Mouse (Mus musculus) MEL (cell line): Measurements from ENCODE around the gene Itgae. TPM values are rescaled to one million over a fixed set of nuclear protein-coding genes. Genes with fewer than 3 reads are reported as not detected.

ENCODE experiments used
- DNase-seq: peaks from one replicate; pipeline ENCODE4 v3.0.0; 2011; ENCODE audit warnings: low read depth, low spot score
- H3K27ac ChIP-seq: 2 replicates; pipeline ENCODE4 v1.5.1; 2012; ENCODE audit warnings: low read depth, mild to moderate bottlenecking, control low read depth, low read length, moderate library complexity; ENCODE audit not compliant: control insufficient read depth
- H3K27me3 ChIP-seq, 2 experiments: fragments of 150-350 bp in 1 of 2; sonication (generic) in 1 of 2; 2 replicates each; pipeline ENCODE4 v1.6.1; 2012; ENCODE audit warnings: low read length in 2 of 2, mild to moderate bottlenecking in 2 of 2, improper control_type of control experiment in 1 of 2, moderate library complexity in 1 of 2; ENCODE audit not compliant: insufficient read depth in 2 of 2, control insufficient read depth in 1 of 2
- H3K36me3 ChIP-seq, 2 experiments: 2 replicates each; pipeline ENCODE4 v1.6.1; 2012 to 2014; ENCODE audit warnings: low read length in 2 of 2, improper control_type of control experiment in 1 of 2, inconsistent platforms in 1 of 2, mild to moderate bottlenecking in 1 of 2; ENCODE audit not compliant: insufficient read depth in 2 of 2, control insufficient read depth in 1 of 2
- H3K4me1 ChIP-seq, 2 experiments: fragments of 150-350 bp in 1 of 2; sonication (generic) in 1 of 2; 2 replicates each; pipeline ENCODE4 v1.6.1; 2012; ENCODE audit warnings: low read length in 2 of 2, improper control_type of control experiment in 1 of 2, mild to moderate bottlenecking in 1 of 2; ENCODE audit not compliant: insufficient read depth in 2 of 2, control insufficient read depth in 1 of 2
- H3K4me3 ChIP-seq, 2 experiments: fragments of 150-350 bp in 1 of 2; sonication (generic) in 1 of 2; 2 replicates each; pipeline ENCODE4 v1.5.1; 2012; ENCODE audit warnings: low read depth in 2 of 2, low read length in 2 of 2, mild to moderate bottlenecking in 2 of 2, moderate library complexity in 2 of 2, control low read depth in 1 of 2, improper control_type of control experiment in 1 of 2; ENCODE audit not compliant: control insufficient read depth in 1 of 2, insufficient read depth in 1 of 2
- H3K79me2 ChIP-seq: 2 replicates; pipeline ENCODE4 v1.6.1; 2012; ENCODE audit warnings: mild to moderate bottlenecking, low read length, moderate library complexity; ENCODE audit not compliant: control insufficient read depth, poor library complexity, insufficient read depth
- H3K9ac ChIP-seq: 2 replicates; pipeline ENCODE4 v1.6.1; 2012; ENCODE audit warnings: low read depth, mild to moderate bottlenecking, control low read depth, low read length, moderate library complexity; ENCODE audit not compliant: control insufficient read depth, poor library complexity, severe bottlenecking
- H3K9me3 ChIP-seq: fragments of 150-350 bp; sonication (generic); replicated peaks from 2 replicates; pipeline ENCODE4 v1.6.1; 2012; ENCODE audit warnings: mild to moderate bottlenecking, low read length, improper control_type of control experiment, moderate library complexity; ENCODE audit not compliant: insufficient read depth
- BHLHE40 ChIP-seq: IDR thresholded peaks from 2 replicates; pipeline ENCODE4 v1.6.1; 2012; ENCODE audit warnings: low read depth, mild to moderate bottlenecking, inconsistent platforms, low read length, improper control_type of control experiment, borderline replicate concordance
- CHD1 ChIP-seq: IDR thresholded peaks from 2 replicates; pipeline ENCODE4 v1.6.1; 2012; ENCODE audit warnings: low read depth, mild to moderate bottlenecking, inconsistent platforms, low read length, improper control_type of control experiment
- CTCF ChIP-seq, 3 experiments: IDR thresholded peaks in 2 of 3; conservative IDR thresholded peaks in 1 of 3; 2 replicates each; pipeline ENCODE4 v1.5.1; 2011 to 2012; ENCODE audit warnings: low read length in 3 of 3, low read depth in 2 of 3, mild to moderate bottlenecking in 2 of 3, improper control_type of control experiment in 1 of 3, inconsistent platforms in 1 of 3, mixed read lengths in 1 of 3, moderate library complexity in 1 of 3; ENCODE audit not compliant: control insufficient read depth in 1 of 3, insufficient read depth in 1 of 3, poor library complexity in 1 of 3, severe bottlenecking in 1 of 3
- E2F4 ChIP-seq: IDR thresholded peaks from 2 replicates; pipeline ENCODE4 v1.6.1; 2011; ENCODE audit warnings: low read depth, low read length, improper control_type of control experiment, borderline replicate concordance
- EP300 ChIP-seq, 2 experiments: IDR thresholded peaks; 2 replicates each; pipeline ENCODE4 v1.6.1; 2011; ENCODE audit warnings: improper control_type of control experiment in 2 of 2, low read length in 2 of 2, low read depth in 1 of 2, mild to moderate bottlenecking in 1 of 2
- ETS1 ChIP-seq: IDR thresholded peaks from 2 replicates; pipeline ENCODE4 v1.6.1; 2012; ENCODE audit warnings: low read depth, mild to moderate bottlenecking, inconsistent platforms, low read length, improper control_type of control experiment, moderate library complexity
- GABPA ChIP-seq: IDR thresholded peaks from 2 replicates; pipeline ENCODE4 v1.6.1; 2012; ENCODE audit warnings: low read depth, mild to moderate bottlenecking, inconsistent platforms, low read length, improper control_type of control experiment, moderate library complexity
- GATA1 ChIP-seq: IDR thresholded peaks from 2 replicates; pipeline ENCODE4 v1.6.1; 2011; ENCODE audit warnings: low read depth, low read length, improper control_type of control experiment
- HCFC1 ChIP-seq: IDR thresholded peaks from 2 replicates; pipeline ENCODE4 v1.6.1; 2012; ENCODE audit warnings: low read depth, mild to moderate bottlenecking, inconsistent platforms, low read length, improper control_type of control experiment, moderate library complexity
- MAFK ChIP-seq: IDR thresholded peaks from 2 replicates; pipeline ENCODE4 v1.6.1; 2011; ENCODE audit warnings: low read depth, mild to moderate bottlenecking, low read length, improper control_type of control experiment, borderline replicate concordance
- MAZ ChIP-seq: IDR thresholded peaks from 2 replicates; pipeline ENCODE4 v1.6.1; 2012; ENCODE audit warnings: low read depth, mild to moderate bottlenecking, inconsistent platforms, low read length, improper control_type of control experiment
- MXI1 ChIP-seq: IDR thresholded peaks from 2 replicates; pipeline ENCODE4 v1.6.1; 2011; ENCODE audit warnings: mild to moderate bottlenecking, low read depth, low read length, improper control_type of control experiment
- MYB ChIP-seq: IDR thresholded peaks from 2 replicates; pipeline ENCODE4 v1.6.1; 2011; ENCODE audit warnings: mild to moderate bottlenecking, low read depth, low read length, improper control_type of control experiment
- MYC ChIP-seq: IDR thresholded peaks from 2 replicates; pipeline ENCODE4 v1.6.1; 2011; ENCODE audit warnings: low read depth, mild to moderate bottlenecking, low read length, improper control_type of control experiment, moderate library complexity
- POLR2A ChIP-seq, 2 experiments: IDR thresholded peaks; 2 replicates each; pipeline ENCODE4 v1.6.1; 2011 to 2012; ENCODE audit warnings: low read length in 2 of 2, mild to moderate bottlenecking in 2 of 2, control low read depth in 1 of 2, improper control_type of control experiment in 1 of 2, low read depth in 1 of 2, moderate library complexity in 1 of 2; ENCODE audit not compliant: control insufficient read depth in 1 of 2, insufficient read depth in 1 of 2, poor library complexity in 1 of 2
- POLR2AphosphoS2 ChIP-seq: IDR thresholded peaks from 2 replicates; pipeline ENCODE4 v1.6.1; 2011; ENCODE audit warnings: low read length, improper control_type of control experiment
- POLR2AphosphoS5 ChIP-seq: IDR thresholded peaks from 2 replicates; pipeline ENCODE4 v1.6.1; 2012; ENCODE audit warnings: low read depth, borderline replicate concordance, mild to moderate bottlenecking, inconsistent platforms, low read length, moderate library complexity, mixed read lengths
- RAD21 ChIP-seq: IDR thresholded peaks from 2 replicates; pipeline ENCODE4 v1.6.1; 2011; ENCODE audit warnings: mild to moderate bottlenecking, low read depth, low read length, improper control_type of control experiment
- RCOR1 ChIP-seq: IDR thresholded peaks from 2 replicates; pipeline ENCODE4 v1.6.1; 2012; ENCODE audit warnings: low read depth, mild to moderate bottlenecking, inconsistent platforms, low read length, improper control_type of control experiment
- SIN3A ChIP-seq: IDR thresholded peaks from 2 replicates; pipeline ENCODE4 v1.6.1; 2012; ENCODE audit warnings: low read length, improper control_type of control experiment, inconsistent platforms
- SMC3 ChIP-seq: IDR thresholded peaks from 2 replicates; pipeline ENCODE4 v1.6.1; 2011; ENCODE audit warnings: low read depth, low read length, improper control_type of control experiment
- TAL1 ChIP-seq: IDR thresholded peaks from 2 replicates; pipeline ENCODE4 v1.6.1; 2012; ENCODE audit warnings: mild to moderate bottlenecking, inconsistent platforms, low read length, moderate library complexity, mixed read lengths
- TBP ChIP-seq: IDR thresholded peaks from 2 replicates; pipeline ENCODE4 v1.8.0; 2011; ENCODE audit warnings: low read depth, low read length, improper control_type of control experiment
- TCF12 ChIP-seq: IDR thresholded peaks from 2 replicates; pipeline ENCODE4 v1.6.1; 2014; ENCODE audit warnings: low read depth, mild to moderate bottlenecking, inconsistent platforms, low read length, improper control_type of control experiment, moderate library complexity
- UBTF ChIP-seq: IDR thresholded peaks from 2 replicates; pipeline ENCODE4 v1.6.1; 2012; ENCODE audit warnings: low read depth, mild to moderate bottlenecking, inconsistent platforms, low read length, improper control_type of control experiment, moderate library complexity, borderline replicate concordance; ENCODE audit not compliant: insufficient read depth
- USF1 ChIP-seq: IDR thresholded peaks from 2 replicates; pipeline ENCODE4 v1.6.1; 2014; ENCODE audit warnings: low read depth, mild to moderate bottlenecking, inconsistent platforms, low read length, improper control_type of control experiment, moderate library complexity
- ZC3H11A ChIP-seq: IDR thresholded peaks from 2 replicates; pipeline ENCODE4 v1.6.1; 2012; ENCODE audit warnings: low read depth, mild to moderate bottlenecking, inconsistent platforms, low read length, improper control_type of control experiment
- ZMIZ1 ChIP-seq: IDR thresholded peaks from 2 replicates; pipeline ENCODE4 v1.6.1; 2012; ENCODE audit warnings: low read depth, mild to moderate bottlenecking, inconsistent platforms, low read length, improper control_type of control experiment, moderate library complexity
- ZNF384 ChIP-seq: IDR thresholded peaks from 2 replicates; pipeline ENCODE4 v1.6.1; 2012; ENCODE audit warnings: low read depth, mild to moderate bottlenecking, inconsistent platforms, low read length, improper control_type of control experiment
- polyA plus RNA-seq, 2 experiments: library from polyadenylated mRNA; stranded (reverse) in 1 of 2; unstranded in 1 of 2; fragments of >175 nt in 1 of 2; fragments of >200 nt in 1 of 2; gene quantifications; 2 replicates each; pipeline versions ENCODE4 v1.2.1 to v1.2.4; 2012; ENCODE audit warnings: low replicate concordance in 2 of 2, low read depth in 1 of 2; ENCODE audit not compliant: insufficient read length in 2 of 2, insufficient read depth in 1 of 2, missing spikeins in 1 of 2
- total RNA-seq: library from RNA; depleted of rRNA; stranded (reverse); fragments of 300-350 nt; gene quantifications from 2 replicates; pipeline ENCODE4 v1.2.3, GENCODE M21; 2012

Itgae gene
- total and polyA plus RNA-seq, 3 experiments, result 0.04 to 0.22 TPM; not detected in 1

GRCm38 (mm10) chr11:73044789-73045188 lies 45.6 kb upstream of the Itgae start:
- peaks cover 2 to 5% of the 10 kb centered on the region in 2 experiments; a peak in 3 of 4 replicates for H3K36me3 ChIP-seq
- H3K4me1 ChIP-seq, result peaks cover 2 to 9% of the 10 kb centered on the region in 2 experiments; a peak in 1 of 4 replicates
- peak; percentile 83 for DNase-seq
- no peak overlapping the region for H3K9ac ChIP-seq
- no peak overlapping the region for H3K27ac ChIP-seq
- no peak overlapping the region for H3K4me3 ChIP-seq
- H3K79me2 ChIP-seq, result peaks cover 16% of the 10 kb centered on the region
- H3K9me3 ChIP-seq, result no peaks in the 10 kb centered on the region
- H3K27me3 ChIP-seq, result no peaks in the 10 kb centered on the region
- TF ChIP-seq POLR2AphosphoS2 (no peak), TCF12 (no peak), CTCF (IDR thresholded peaks at IDR 0.05 in 2 of 3, conservative IDR thresholded peaks at IDR 0.05 in 1 of 3; ENCODE audit: control insufficient read depth in 1 of 3, insufficient read depth in 1 of 3, low read depth in 2 of 3, low read length in 3 of 3, poor library complexity in 1 of 3, severe bottlenecking in 1 of 3) (peak; percentile 35 to 63 (median 44)), ZC3H11A (no peak), RAD21 (peak; percentile 40), MAZ (no peak), SMC3 (peak; percentile 56), ZMIZ1 (no peak), ZNF384 (no peak), MYC (no peak), MAFK (no peak), EP300 (IDR thresholded peaks at IDR 0.05; ENCODE audit: low read depth in 1 of 2, low read length in 2 of 2) (no peak), GABPA (no peak), SIN3A (no peak), POLR2AphosphoS5 (no peak), POLR2A (IDR thresholded peaks at IDR 0.05; ENCODE audit: control insufficient read depth in 1 of 2, insufficient read depth in 1 of 2, low read depth in 1 of 2, low read length in 2 of 2, poor library complexity in 1 of 2) (no peak), UBTF (no peak), HCFC1 (no peak), BHLHE40 (no peak), CHD1 (no peak)

GRCm38 (mm10) chr11:73047542-73047996 lies 42.8 kb upstream of the Itgae start, which contains the start of gene Ncbp3:
Ncbp3 (plus strand) TSS chr11:73047783.
- Histone ChIP-seq H3K9ac (peak within 1 kb of the TSS; percentile 92), H3K27me3 (no peaks in the 10 kb centered on the region), H3K27ac (peak within 1 kb of the TSS; percentile 73), H3K4me3 (peak within 1 kb of the TSS; percentile 81 to 88), H3K36me3 (peaks cover 5 to 16% of the 10 kb centered on the region in 2 experiments; a peak in 3 of 4 replicates), H3K79me2 (peaks cover 16% of the 10 kb centered on the region), H3K4me1 (peaks cover 6 to 15% of the 10 kb centered on the region in 2 experiments), H3K9me3 (no peaks in the 10 kb centered on the region)
- DNase-seq, result peak; percentile 99
- 0 out of 2 replicates have a peak, but pooled peaks have one; percentile 70 for TF ChIP-seq UBTF
- TF ChIP-seq SMC3, result peak; percentile 25; the same call in 1 of the 2 replicates
- peak in 1 of 2 experiments; percentile 56; a peak in 2 of 4 replicates for TF ChIP-seq EP300 (IDR thresholded peaks at IDR 0.05; ENCODE audit: low read depth in 1 of 2, low read length in 2 of 2)
- peak; percentile 53; the same call in 1 of the 2 replicates for TF ChIP-seq USF1
- no peak for TF ChIP-seq ZC3H11A
- peak; percentile 32; the same call in 1 of the 2 replicates for TF ChIP-seq RCOR1
- peak; percentile 94 for TF ChIP-seq MAZ
- peak; percentile 36 to 95 (median 85); a peak in 5 of 6 replicates for TF ChIP-seq CTCF (IDR thresholded peaks at IDR 0.05 in 2 of 3, conservative IDR thresholded peaks at IDR 0.05 in 1 of 3; ENCODE audit: control insufficient read depth in 1 of 3, insufficient read depth in 1 of 3, low read depth in 2 of 3, low read length in 3 of 3, poor library complexity in 1 of 3, severe bottlenecking in 1 of 3)
- TF ChIP-seq MYB, result no peak
- TF ChIP-seq ETS1, result peak; percentile 82
- TF ChIP-seq MXI1, result peak; percentile 88
- TF ChIP-seq POLR2A (IDR thresholded peaks at IDR 0.05; ENCODE audit: control insufficient read depth in 1 of 2, insufficient read depth in 1 of 2, low read depth in 1 of 2, low read length in 2 of 2, poor library complexity in 1 of 2), result peak; percentile 90 to 92
- peak; percentile 81 for TF ChIP-seq TBP
- peak; percentile 62 for TF ChIP-seq GATA1
- TF ChIP-seq BHLHE40, result no peak
- TF ChIP-seq POLR2AphosphoS2, result peak; percentile 86
- no peak for TF ChIP-seq POLR2AphosphoS5
- 0 out of 2 replicates have a peak, but pooled peaks have one; percentile 13 for TF ChIP-seq TAL1
- TF ChIP-seq E2F4, result no peak
